Mouse (Mus musculus): ENCODE data around the gene Zfp952. TPM values are rescaled to one million over a fixed set of nuclear protein-coding genes. Genes with fewer than 3 reads are reported as not detected.

Gene Zfp952
- polyA plus RNA-seq, 1 experiment from 2014 or later, result 16.2 TPM

- H3K9me3 ChIP-seq (ENCODE audit: control insufficient read depth, low read length), result peaks cover 2% of the 10 kb centered on the region; the same call in 1 of the 2 replicates
- H3K27ac ChIP-seq (ENCODE audit: low read depth, low read length), result no peak overlapping the region
- H3K4me2 ChIP-seq (ENCODE audit: low read depth, low read length, severe bottlenecking), result peak overlapping the region; percentile 62
- H3K9ac ChIP-seq (ENCODE audit: low read length), result peak overlapping the region; percentile 73
- H3K27me3 ChIP-seq (ENCODE audit: control insufficient read depth, insufficient read depth, low read length), result no peaks in the 10 kb centered on the region
- ATAC-seq (replicated peaks; ENCODE audit: low FRiP score), result no peak
- 10% methylated on average over 10 of the region's 10 CpGs for WGBS
- peak overlapping the region; percentile 54 for H3K4me3 ChIP-seq (ENCODE audit: low read depth, low read length)
- DNase-seq (ENCODE audit: low spot score), result no peak
- 0 out of 2 replicates have a peak, but pooled peaks cover 1% of the 10 kb centered on the region for H3K4me1 ChIP-seq (replicated peaks; ENCODE audit: control insufficient read depth, insufficient read depth, low read length)
- peaks cover 1% of the 10 kb centered on the region for H3K36me3 ChIP-seq (ENCODE audit: control insufficient read depth, insufficient read depth, low read length)
Measured at GRCm38 (mm10) chr17:33032376-33032775, 39.4 kb downstream of the Zfp952 start.

DNA sequence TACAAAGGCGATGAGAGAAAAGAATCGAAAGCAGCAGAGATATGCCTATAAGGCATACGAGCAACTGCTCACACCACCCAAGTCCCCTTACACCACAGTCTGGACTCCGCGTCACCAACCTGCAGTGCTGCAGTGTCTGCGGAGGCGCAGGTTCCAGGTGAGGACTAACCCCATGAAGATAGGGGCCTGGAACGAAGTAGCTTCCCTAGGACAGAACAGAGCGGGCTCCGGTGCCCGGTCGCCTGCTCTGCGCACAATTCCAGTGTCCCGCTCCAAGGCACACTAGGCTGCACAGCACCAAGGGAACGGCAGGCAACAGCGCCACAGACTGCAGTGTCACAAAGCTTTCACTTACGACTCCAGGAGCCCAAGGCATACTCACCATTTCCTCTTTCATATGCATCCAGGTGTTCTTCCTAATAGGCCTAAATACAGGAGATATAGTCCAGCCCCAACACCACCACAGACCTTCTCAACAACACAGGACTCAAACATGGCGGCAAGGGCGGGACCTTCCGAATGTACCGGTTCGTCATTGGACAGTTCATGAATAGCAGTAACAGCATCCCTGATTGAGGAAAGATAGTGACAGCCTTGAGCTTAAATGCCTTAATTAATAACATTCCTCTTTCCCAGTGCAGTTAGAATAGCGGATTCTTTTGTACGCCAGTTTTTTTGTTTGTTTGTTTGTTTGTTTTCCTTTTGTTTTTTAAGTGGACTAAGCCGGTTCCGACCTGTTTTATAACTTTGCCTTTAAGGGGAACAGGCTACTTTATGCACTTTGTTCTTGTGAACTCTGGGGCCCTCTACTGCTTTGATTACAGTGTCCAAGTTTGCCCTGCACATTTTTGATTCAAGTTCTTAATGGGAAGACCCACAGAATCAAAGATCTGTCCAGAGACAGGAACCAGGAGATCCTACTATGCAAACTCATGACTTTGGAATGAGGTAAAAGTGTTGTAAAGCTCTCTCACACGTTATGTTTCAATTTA is 40.3 kb downstream of the Zfp952 start, which contains the start of gene Zfp763:
Gene Zfp763, minus strand, starts transcription at position 503 of the 992 bp plus-strand sequence.
- H3K36me3 ChIP-seq (ENCODE audit: control insufficient read depth, insufficient read depth, low read length), result no peaks in the 10 kb centered on the region; the same call in 1 of the 2 replicates
- H3K4me1 ChIP-seq (replicated peaks; ENCODE audit: control insufficient read depth, insufficient read depth, low read length), result 0 out of 2 replicates have a peak, but pooled peaks cover 1% of the 10 kb centered on the region
- peak within 1 kb of the TSS; percentile 54 for H3K4me3 ChIP-seq (ENCODE audit: low read depth, low read length)
- 5% methylated on average over 27 of the region's 27 CpGs for WGBS
- no peaks in the 10 kb centered on the region for H3K9me3 ChIP-seq (ENCODE audit: control insufficient read depth, low read length)
- peak; percentile 85 for DNase-seq (ENCODE audit: low spot score)
- H3K4me2 ChIP-seq (ENCODE audit: low read depth, low read length, severe bottlenecking), result peak within 1 kb of the TSS; percentile 62
- no peaks in the 10 kb centered on the region for H3K27me3 ChIP-seq (ENCODE audit: control insufficient read depth, insufficient read depth, low read length)
- peak; percentile 98 for ATAC-seq (replicated peaks; ENCODE audit: low FRiP score)
- H3K27ac ChIP-seq (ENCODE audit: low read depth, low read length), result peak within 1 kb of the TSS; percentile 25
- H3K9ac ChIP-seq (ENCODE audit: low read length), result peak within 1 kb of the TSS; percentile 73

Other genes with a start within 250 kb of the Zfp952 start
- gene Zfp871, start 204.8 kb upstream of the Zfp952 start, polyA plus RNA-seq (2014; fragmentation: Nextera tagmentation; extraction: Ambion mirVana), result 45.8 and 48.1 TPM in 2 replicates
- gene Zfp811, start 183.2 kb upstream of the Zfp952 start, polyA plus RNA-seq (2014; fragmentation: Nextera tagmentation; extraction: Ambion mirVana), result 25.0 and 27.4 TPM in 2 replicates
- gene Zfp799, start 162.9 kb upstream of the Zfp952 start, polyA plus RNA-seq (2014; fragmentation: Nextera tagmentation; extraction: Ambion mirVana), result 17.9 and 20.3 TPM in 2 replicates
- 9.0 and 10.1 TPM in 2 replicates for gene Zfp870, start 101.5 kb upstream of the Zfp952 start, polyA plus RNA-seq (2014; fragmentation: Nextera tagmentation; extraction: Ambion mirVana)
- not detected in 2 replicates for gene Cyp4f14, start 75.8 kb upstream of the Zfp952 start, polyA plus RNA-seq (2014; fragmentation: Nextera tagmentation; extraction: Ambion mirVana)
- 3.3 and 4.0 TPM in 2 replicates for gene Cyp4f13, start 45.7 kb upstream of the Zfp952 start, polyA plus RNA-seq (2014; fragmentation: Nextera tagmentation; extraction: Ambion mirVana)
- gene Zfp472, start 27.3 kb upstream of the Zfp952 start, polyA plus RNA-seq (2014; fragmentation: Nextera tagmentation; extraction: Ambion mirVana), result 13.6 and 14.6 TPM in 2 replicates
- 20.4 and 23.2 TPM in 2 replicates for gene Zfp763, start 40.3 kb downstream of the Zfp952 start, polyA plus RNA-seq (2014; fragmentation: Nextera tagmentation; extraction: Ambion mirVana)
- not detected in 2 replicates for gene 4921501E09Rik, start 74.9 kb downstream of the Zfp952 start, polyA plus RNA-seq (2014; fragmentation: Nextera tagmentation; extraction: Ambion mirVana)
- 8.7 and 10.5 TPM in 2 replicates for gene Zfp563, start 96.2 kb downstream of the Zfp952 start, polyA plus RNA-seq (2014; fragmentation: Nextera tagmentation; extraction: Ambion mirVana)
- gene Morc2b, start 146.6 kb downstream of the Zfp952 start, polyA plus RNA-seq (2014; fragmentation: Nextera tagmentation; extraction: Ambion mirVana), result not detected in 2 replicates
- gene Olfr55, start 175.3 kb downstream of the Zfp952 start, polyA plus RNA-seq (2014; fragmentation: Nextera tagmentation; extraction: Ambion mirVana), result not detected in 2 replicates
- gene Olfr239, start 198.2 kb downstream of the Zfp952 start, polyA plus RNA-seq (2014; fragmentation: Nextera tagmentation; extraction: Ambion mirVana), result not detected in 2 replicates
- not detected in 2 replicates for gene Olfr1564, start 228.6 kb downstream of the Zfp952 start, polyA plus RNA-seq (2014; fragmentation: Nextera tagmentation; extraction: Ambion mirVana)

All from forebrain, embryonic 11.5 days (tissue).